Mouse (Mus musculus): Measurements from ENCODE around the gene Hist1h2bq. TPM values are rescaled to one million over a fixed set of nuclear protein-coding genes. Genes with fewer than 3 reads are reported as not detected.
A peak's percentile ranks its signal among the peaks of the same experiment; 100 is the strongest.
"Not testable (repeated sequence)": the region's sequence is repeated elsewhere in the genome, so short reads cannot be mapped to it uniquely, and the experiment has no call there.

Gene Hist1h2bq
- polyA plus RNA-seq (2016; fragmentation: Nextera tagmentation; extraction: Ambion mirVana): 17.9 and 22.1 TPM in 2 replicates

DNA sequence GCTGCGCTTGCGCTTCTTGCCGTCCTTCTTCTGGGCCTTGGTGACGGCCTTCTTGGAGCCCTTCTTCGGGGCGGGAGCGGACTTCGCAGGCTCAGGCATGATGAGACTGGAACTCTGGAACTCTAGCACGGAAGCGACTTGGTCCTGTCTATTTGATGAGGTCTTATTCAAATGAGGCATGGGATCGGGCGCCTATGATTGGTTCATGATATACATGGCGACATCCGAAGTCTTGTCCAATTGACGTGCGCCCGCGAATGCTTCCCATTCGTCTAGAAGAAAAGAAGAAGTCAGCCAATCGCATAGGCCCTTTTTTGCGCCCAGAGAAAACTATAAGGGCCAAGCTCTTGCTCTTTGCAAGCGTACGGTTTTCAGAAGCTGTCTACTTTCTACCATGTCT, at the start of gene Hist1h2bq, which contains the start of gene Hist1h2ao:
TSS of gene Hist1h2bq (minus strand) at position 125 of the 400 bp plus-strand sequence.
TSS of gene Hist1h2ao (plus strand) at position 393 of the 400 bp plus-strand sequence.
- H3K4me1 ChIP-seq; DNase-seq (ENCODE audit: low spot score); H3K27ac ChIP-seq; H3K36me3 ChIP-seq; H3K27me3 ChIP-seq (ENCODE audit: low read depth, poor library complexity, severe bottlenecking); H3K4me3 ChIP-seq; H3K9me3 ChIP-seq (replicated peaks): not testable (repeated sequence)
- no CpG with 5 or more reads among the region's 23 CpGs for WGBS

DNA sequence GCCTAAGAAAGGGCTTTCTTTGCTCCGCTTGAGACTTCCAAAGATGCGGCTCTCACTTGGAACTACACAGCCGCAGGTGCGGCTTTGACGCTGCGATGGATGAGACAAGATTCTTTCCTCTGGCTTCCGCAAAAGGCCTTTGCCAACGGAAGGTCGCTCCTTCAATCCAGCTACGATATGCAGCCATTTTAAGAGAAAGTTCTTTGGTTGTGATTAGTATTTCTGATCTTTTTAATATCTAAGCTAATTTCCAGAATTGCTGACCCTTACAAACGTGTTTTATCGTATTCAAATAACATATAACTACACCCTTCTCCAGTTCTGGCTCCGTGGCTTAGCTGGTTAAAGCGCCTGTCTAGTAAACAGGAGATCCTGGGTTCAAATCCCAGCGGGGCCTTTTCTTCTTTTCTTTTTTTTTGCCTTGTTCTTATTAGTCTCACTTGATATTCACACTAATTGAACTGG, 45.7 kb upstream of the Hist1h2bq start:
- WGBS: under 1% methylated on average over 15 of the region's 15 CpGs
- 0 out of 2 replicates have a peak overlapping the region, but pooled peaks have one; percentile 1 for H3K27ac ChIP-seq

DNA sequence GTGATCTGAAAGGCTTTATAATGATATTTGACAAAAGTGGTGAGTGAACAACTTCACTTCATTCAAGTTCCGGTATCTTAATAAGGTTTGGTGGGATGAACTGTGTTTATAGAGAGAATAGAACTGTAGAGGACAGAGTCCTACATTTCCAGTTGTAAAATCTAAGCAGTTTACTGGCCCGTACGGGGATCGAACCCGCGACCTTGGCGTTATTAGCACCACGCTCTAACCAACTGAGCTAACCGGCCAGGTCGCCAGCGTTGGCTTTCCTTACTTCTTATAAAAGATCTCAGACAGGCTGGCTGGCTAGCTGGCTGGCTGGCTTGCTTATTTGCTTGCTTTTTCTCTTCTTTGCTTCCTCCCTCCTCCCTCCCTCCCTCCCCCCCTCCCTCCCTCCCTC, 45.1 kb upstream of the Hist1h2bq start:
- peak; percentile 91 for DNase-seq (ENCODE audit: low spot score)
- peak overlapping the region; percentile 55 for H3K4me3 ChIP-seq
- no peaks in the 10 kb centered on the region for H3K27me3 ChIP-seq (ENCODE audit: low read depth, poor library complexity, severe bottlenecking)
- under 1% methylated on average over 11 of the region's 11 CpGs for WGBS
- H3K27ac ChIP-seq: 0 out of 2 replicates have a peak overlapping the region, but pooled peaks have one; percentile 1
- H3K9me3 ChIP-seq (replicated peaks): no peaks in the 10 kb centered on the region
- no peaks in the 10 kb centered on the region for H3K4me1 ChIP-seq
- no peaks in the 10 kb centered on the region for H3K36me3 ChIP-seq

More for the DNA sequence above, 45.7 kb upstream of the Hist1h2bq start:
- Histone ChIP-seq H3K9me3 (replicated peaks) (no peaks in the 10 kb centered on the region), H3K36me3 (no peaks in the 10 kb centered on the region), H3K27me3 (ENCODE audit: low read depth, poor library complexity, severe bottlenecking) (no peaks in the 10 kb centered on the region), H3K4me3 (peak overlapping the region; percentile 55), H3K4me1 (no peaks in the 10 kb centered on the region)
- DNase-seq (ENCODE audit: low spot score): peak; percentile 46

GRCm38 (mm10) chr13:21852215-21852945, 42.4 kb upstream of the Hist1h2bq start:
- Histone ChIP-seq H3K4me1 (no peaks in the 10 kb centered on the region), H3K27ac (no peak overlapping the region), H3K9me3 (replicated peaks) (no peaks in the 10 kb centered on the region), H3K36me3 (no peaks in the 10 kb centered on the region), H3K27me3 (ENCODE audit: low read depth, poor library complexity, severe bottlenecking) (no peaks in the 10 kb centered on the region), H3K4me3 (no peak overlapping the region)
- no peak for DNase-seq (ENCODE audit: low spot score)
- 71% methylated on average over 3 of the region's 3 CpGs for WGBS

DNA sequence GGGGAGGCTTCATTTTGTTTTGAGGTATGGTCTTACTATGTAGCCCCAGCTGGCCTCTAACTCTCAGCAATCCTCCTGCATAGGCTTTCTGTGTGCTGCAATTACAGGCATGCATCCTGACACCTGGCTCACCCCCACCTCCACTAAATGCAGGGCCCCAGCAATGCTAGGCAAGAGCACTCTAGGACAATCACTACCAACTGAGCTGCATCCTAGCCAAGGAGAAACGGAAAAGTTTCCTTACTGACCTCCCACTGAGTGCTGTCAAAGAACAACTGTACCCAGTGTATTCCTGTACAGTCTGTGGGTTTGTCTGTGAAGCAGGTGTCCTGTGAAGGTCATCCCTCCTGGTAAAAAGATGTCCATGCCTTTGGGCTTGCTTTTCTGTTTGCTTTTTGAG, 40.7 kb upstream of the Hist1h2bq start:
- DNase-seq (ENCODE audit: low spot score); H3K4me1 ChIP-seq; H3K4me3 ChIP-seq; H3K36me3 ChIP-seq; H3K9me3 ChIP-seq (replicated peaks); H3K27me3 ChIP-seq (ENCODE audit: low read depth, poor library complexity, severe bottlenecking); H3K27ac ChIP-seq: not testable (repeated sequence)
- WGBS: 36% methylated on average over 1 of the region's 1 CpGs

- Histone ChIP-seq H3K4me1 (no peaks in the 10 kb centered on the region), H3K4me3 (no peak overlapping the region), H3K27me3 (ENCODE audit: low read depth, poor library complexity, severe bottlenecking) (no peaks in the 10 kb centered on the region), H3K36me3 (no peaks in the 10 kb centered on the region), H3K27ac (no peak overlapping the region), H3K9me3 (replicated peaks) (no peaks in the 10 kb centered on the region)
- peak; percentile 38 for DNase-seq (ENCODE audit: low spot score)
- 22% methylated on average over 8 of the region's 8 CpGs for WGBS
Observed at GRCm38 (mm10) chr13:21847883-21848282, 37.9 kb upstream of the Hist1h2bq start.

DNA sequence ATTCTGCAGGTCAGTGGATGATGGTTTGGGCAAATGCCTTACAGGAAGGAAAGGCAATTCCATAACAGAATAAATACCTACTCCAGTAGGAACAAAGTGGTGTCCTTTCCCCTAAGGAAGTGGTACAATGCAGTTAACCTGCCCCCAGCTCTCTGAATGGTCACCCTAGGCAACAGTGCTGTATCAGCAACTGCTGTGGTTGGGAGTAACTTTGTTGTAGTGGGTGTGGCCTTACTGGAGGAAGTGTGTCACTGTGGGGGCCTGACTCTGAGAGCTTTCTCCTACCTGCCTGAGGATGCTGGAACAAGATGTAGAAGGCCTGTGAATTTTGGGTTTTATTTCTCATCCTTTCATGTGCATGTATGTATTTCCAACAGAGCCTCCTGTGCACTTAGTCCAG, 36.4 kb upstream of the Hist1h2bq start:
- H3K36me3 ChIP-seq; H3K4me3 ChIP-seq; H3K9me3 ChIP-seq (replicated peaks); H3K27ac ChIP-seq; H3K27me3 ChIP-seq (ENCODE audit: low read depth, poor library complexity, severe bottlenecking); H3K4me1 ChIP-seq; DNase-seq (ENCODE audit: low spot score): not testable (repeated sequence)

- H3K36me3 ChIP-seq; H3K9me3 ChIP-seq (replicated peaks); H3K4me1 ChIP-seq; H3K4me3 ChIP-seq; DNase-seq (ENCODE audit: low spot score); H3K27me3 ChIP-seq (ENCODE audit: low read depth, poor library complexity, severe bottlenecking); H3K27ac ChIP-seq: not testable (repeated sequence)
- no CpG with 5 or more reads among the region's 4 CpGs for WGBS
Observed at GRCm38 (mm10) chr13:21840508-21840907, 30.5 kb upstream of the Hist1h2bq start.

DNA sequence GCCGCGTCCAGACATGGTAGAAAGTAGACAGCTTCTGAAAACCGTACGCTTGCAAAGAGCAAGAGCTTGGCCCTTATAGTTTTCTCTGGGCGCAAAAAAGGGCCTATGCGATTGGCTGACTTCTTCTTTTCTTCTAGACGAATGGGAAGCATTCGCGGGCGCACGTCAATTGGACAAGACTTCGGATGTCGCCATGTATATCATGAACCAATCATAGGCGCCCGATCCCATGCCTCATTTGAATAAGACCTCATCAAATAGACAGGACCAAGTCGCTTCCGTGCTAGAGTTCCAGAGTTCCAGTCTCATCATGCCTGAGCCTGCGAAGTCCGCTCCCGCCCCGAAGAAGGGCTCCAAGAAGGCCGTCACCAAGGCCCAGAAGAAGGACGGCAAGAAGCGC, 23.5 kb upstream of the Hist1h2bq start, which contains the start of the genes Hist1h2ap and Hist1h2br:
TSS of gene Hist1h2ap (minus strand) at position 47 of the 400 bp plus-strand sequence.
TSS of gene Hist1h2br (plus strand) at position 283 of the 400 bp plus-strand sequence.
- H3K9me3 ChIP-seq (replicated peaks); H3K36me3 ChIP-seq; H3K4me1 ChIP-seq; DNase-seq (ENCODE audit: low spot score); H3K4me3 ChIP-seq; H3K27me3 ChIP-seq (ENCODE audit: low read depth, poor library complexity, severe bottlenecking); H3K27ac ChIP-seq: not testable (repeated sequence)
- no CpG with 5 or more reads among the region's 24 CpGs for WGBS

- peak within 1 kb of the TSS; percentile 28 for H3K4me3 ChIP-seq
- H3K27me3 ChIP-seq (ENCODE audit: low read depth, poor library complexity, severe bottlenecking); H3K36me3 ChIP-seq; H3K27ac ChIP-seq; DNase-seq (ENCODE audit: low spot score); H3K4me1 ChIP-seq; H3K9me3 ChIP-seq (replicated peaks): not testable (repeated sequence)
- under 1% methylated on average over 26 of the region's 58 CpGs for WGBS
Observed at GRCm38 (mm10) chr13:21831418-21832394, 21.7 kb upstream of the Hist1h2bq start, which contains the start of gene Hist1h4n. Hist1h4n (minus strand) TSS chr13:21832196.

DNA sequence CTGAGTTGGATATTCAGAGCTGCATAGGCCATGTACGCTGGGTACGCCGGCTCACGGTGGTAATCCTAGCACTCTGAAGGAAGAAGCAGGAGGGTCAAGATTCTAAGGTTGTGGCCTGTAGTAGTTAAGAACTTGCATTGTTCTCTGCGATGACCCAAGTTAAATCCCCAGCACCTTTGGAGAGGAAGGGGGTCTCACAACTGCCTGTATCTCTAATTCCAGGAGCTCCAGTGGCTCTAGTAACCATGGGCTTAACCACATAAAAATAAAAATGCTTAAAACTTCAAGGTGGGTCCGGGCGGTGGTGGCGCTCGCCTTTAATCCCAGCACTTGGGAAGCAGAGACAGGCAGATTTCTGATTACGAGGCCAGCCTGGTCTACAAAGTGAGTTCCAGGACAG, 20.3 kb upstream of the Hist1h2bq start:
- 86% methylated on average over 10 of the region's 10 CpGs for WGBS
- no peaks in the 10 kb centered on the region for H3K27me3 ChIP-seq (ENCODE audit: low read depth, poor library complexity, severe bottlenecking)
- no peaks in the 10 kb centered on the region for H3K4me1 ChIP-seq
- H3K9me3 ChIP-seq (replicated peaks): no peaks in the 10 kb centered on the region
- H3K36me3 ChIP-seq: no peaks in the 10 kb centered on the region
- no peak for DNase-seq (ENCODE audit: low spot score)
- H3K27ac ChIP-seq: peak overlapping the region; percentile 63
- 0 out of 2 replicates have a peak overlapping the region, but pooled peaks have one; percentile 6 for H3K4me3 ChIP-seq

- DNase-seq (ENCODE audit: low spot score): no peak
- H3K36me3 ChIP-seq: no peaks in the 10 kb centered on the region
- no peak overlapping the region for H3K4me3 ChIP-seq
- H3K27me3 ChIP-seq (ENCODE audit: low read depth, poor library complexity, severe bottlenecking): no peaks in the 10 kb centered on the region
- H3K4me1 ChIP-seq: no peaks in the 10 kb centered on the region
- H3K27ac ChIP-seq: peak overlapping the region; percentile 53; the same call in 1 of the 2 replicates
- no peaks in the 10 kb centered on the region for H3K9me3 ChIP-seq (replicated peaks)
- 84% methylated on average over 3 of the region's 3 CpGs for WGBS
Observed at GRCm38 (mm10) chr13:21828511-21828910, 18.5 kb upstream of the Hist1h2bq start.

Data from limb, embryonic 10.5 days (tissue).